Mouse (Mus musculus) kidney, embryonic 16.5 days (tissue): ENCODE measurements around the gene Nnmt. TPM values are rescaled to one million over a fixed set of nuclear protein-coding genes. Genes with fewer than 3 reads are reported as not detected.

Source experiments
- ATAC-seq: fragments of 200-750 bp; cut with Nextera tagmentation; 2 replicates; pipeline ENCODE4 v1.8.0; 2017; ENCODE audit warnings: moderate TSS enrichment; ENCODE audit not compliant: low FRiP score, low TSS enrichment
- H3K27ac ChIP-seq: fragments of 300-500 bp; sonication (generic); 2 replicates; pipeline ENCODE4 v1.5.1; 2014; ENCODE audit warnings: low read length
- H3K27me3 ChIP-seq: fragments of 300-500 bp; sonication (generic); 2 replicates; pipeline ENCODE4 v1.6.1; 2014; ENCODE audit warnings: low read length, control low read depth, mixed read lengths; ENCODE audit not compliant: insufficient read depth
- H3K36me3 ChIP-seq: fragments of 300-500 bp; sonication (generic); 2 replicates; pipeline ENCODE4 v1.6.1; 2014; ENCODE audit warnings: low read length, control low read depth, mixed read lengths; ENCODE audit not compliant: insufficient read depth
- H3K4me1 ChIP-seq: fragments of 300-500 bp; sonication (generic); 2 replicates; pipeline ENCODE4 v1.6.1; 2014; ENCODE audit warnings: low read length, control low read depth, mixed read lengths; ENCODE audit not compliant: insufficient read depth
- H3K4me2 ChIP-seq: fragments of 300-500 bp; sonication (generic); replicated peaks from 2 replicates; pipeline ENCODE4 v1.6.1; 2014; ENCODE audit warnings: low read depth, low read length
- H3K4me3 ChIP-seq: fragments of 300-500 bp; sonication (generic); 2 replicates; pipeline ENCODE4 v1.5.1; 2014; ENCODE audit warnings: mild to moderate bottlenecking, low read length
- H3K9ac ChIP-seq: fragments of 300-500 bp; sonication (generic); replicated peaks from 2 replicates; pipeline ENCODE4 v1.6.1; 2014; ENCODE audit warnings: low read length
- H3K9me3 ChIP-seq: fragments of 300-500 bp; sonication (generic); 2 replicates; pipeline ENCODE4 v1.6.1; 2016; ENCODE audit warnings: low read length, control low read depth
- WGBS: fragments of 180-500 bp; shearing (Covaris S2); extraction: QIAGEN DNeasy Blood & Tissue Kit; methylation state at CpG from one replicate; pipeline ENCODE4 v1.1.7; 2014; 5-methylcytosine and 5-hydroxymethylcytosine counted together
- polyA plus RNA-seq: library from polyadenylated mRNA; unstranded; fragments of >200 nt; fragmentation: Nextera tagmentation; extraction: Ambion mirVana; gene quantifications from 2 replicates; pipeline ENCODE4 v1.2.1, GENCODE M21; 2015

Gene Nnmt
- polyA plus RNA-seq, 1 experiment from 2014 or later = 2.4 TPM

DNA sequence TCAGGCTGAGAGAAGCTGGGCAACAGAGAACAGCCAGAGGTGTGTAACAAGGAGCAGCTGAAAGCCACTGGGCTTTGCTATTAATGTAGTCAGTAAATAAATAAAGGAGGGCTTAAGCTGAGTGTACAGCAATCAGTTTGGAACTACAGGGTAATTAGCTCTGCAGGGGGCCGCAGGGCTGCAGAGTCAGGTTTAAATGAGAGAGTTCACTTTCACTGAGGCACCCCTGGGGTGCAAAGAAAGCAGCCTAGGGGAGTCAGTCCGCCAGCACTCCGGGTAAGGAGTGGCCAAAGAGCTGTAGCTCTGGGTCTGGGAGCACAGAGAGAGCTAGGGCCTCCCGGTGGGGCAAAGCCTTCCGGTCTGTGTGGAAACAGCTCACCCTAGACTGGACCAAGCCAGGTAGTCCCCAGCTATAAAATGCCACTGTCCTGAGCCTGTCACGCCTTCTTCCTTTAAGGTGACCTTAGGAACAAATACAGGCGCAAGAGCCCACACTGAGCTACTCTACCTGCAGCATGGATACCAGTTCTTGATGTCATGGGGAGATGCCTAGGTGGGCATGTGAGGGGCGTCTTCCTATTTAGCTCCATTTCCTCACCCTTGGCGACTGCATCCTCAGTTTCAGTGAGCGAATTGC is 42.8 kb upstream of the Nnmt start:
- Histone ChIP-seq H3K4me1 (peaks cover 23% of the 10 kb centered on the region), H3K4me3 (no peak overlapping the region), H3K4me2 (no peak overlapping the region), H3K27ac (no peak overlapping the region), H3K27me3 (peaks cover 13% of the 10 kb centered on the region; the same call in 1 of the 2 replicates), H3K9ac (no peak overlapping the region), H3K9me3 (peaks cover 7% of the 10 kb centered on the region), H3K36me3 (no peaks in the 10 kb centered on the region)
- ATAC-seq = 0 out of 2 replicates have a peak, but pooled peaks have one; percentile 26
- WGBS = 37% methylated on average over 10 of the region's 10 CpGs

DNA sequence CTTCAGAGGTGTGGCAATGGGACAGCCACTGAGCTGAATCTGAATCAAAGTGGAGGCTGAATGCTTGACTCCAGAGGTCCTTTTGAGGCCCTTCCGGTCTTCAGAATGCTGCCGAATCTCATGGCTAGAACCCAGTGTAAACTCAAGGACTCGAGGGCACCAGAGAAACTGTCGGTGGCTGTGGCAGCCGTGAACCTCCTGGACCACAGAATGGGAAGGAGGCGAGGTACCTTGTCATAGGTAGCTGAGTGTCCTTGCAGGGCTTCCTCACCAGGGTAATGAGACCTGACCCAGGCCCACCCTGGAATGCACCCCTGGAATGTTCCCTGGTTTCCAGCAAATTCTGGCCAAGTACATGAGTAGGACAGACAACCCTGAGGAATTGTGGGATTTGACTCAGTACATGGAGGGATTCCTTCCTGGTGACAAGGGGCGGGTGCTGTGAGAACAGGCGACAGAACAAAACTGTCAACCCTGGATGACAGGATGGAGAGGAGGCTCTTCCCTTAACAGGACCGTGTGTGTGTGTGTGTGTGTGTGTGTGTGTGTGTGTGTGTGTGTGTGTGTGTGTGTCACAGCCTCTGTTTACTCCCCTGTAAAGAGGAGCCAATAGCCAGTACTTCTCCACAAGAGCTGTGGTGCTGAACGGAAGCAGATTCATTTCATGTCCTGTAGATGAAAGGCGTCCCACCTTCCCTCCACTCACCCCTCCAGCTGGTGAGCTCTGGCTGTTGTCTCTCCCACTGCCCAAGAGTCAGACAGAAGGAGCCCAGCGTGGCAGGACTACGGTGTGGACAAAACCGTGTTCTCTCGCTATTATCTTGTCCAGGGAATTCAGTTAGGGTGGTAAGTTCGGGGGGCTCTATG is 42.1 kb upstream of the Nnmt start:
- no peak for ATAC-seq
- Histone ChIP-seq H3K9ac (no peak overlapping the region), H3K9me3 (peaks cover 7% of the 10 kb centered on the region)

DNA sequence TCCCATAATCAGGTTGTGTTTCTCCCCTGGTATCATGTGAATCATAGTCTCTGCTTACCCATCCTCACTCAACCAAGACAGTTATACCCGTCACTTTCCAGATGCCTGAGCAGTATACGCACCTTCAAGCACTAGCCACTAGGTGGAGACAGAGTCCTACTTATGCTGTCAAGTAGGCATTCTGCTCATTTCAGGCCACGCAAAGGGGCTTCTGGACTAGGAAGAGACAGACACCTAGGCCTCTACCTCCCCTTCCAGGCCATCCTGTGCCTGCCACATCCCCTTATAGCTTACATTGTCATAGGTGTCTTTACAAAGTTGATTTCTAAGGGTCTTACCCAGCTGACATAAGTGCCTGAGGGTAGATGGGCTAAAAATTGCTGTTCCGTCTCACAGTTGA is 41.3 kb upstream of the Nnmt start:
- Histone ChIP-seq H3K4me2 (no peak overlapping the region), H3K36me3 (no peaks in the 10 kb centered on the region), H3K9me3 (peaks cover 7% of the 10 kb centered on the region), H3K4me3 (no peak overlapping the region), H3K27me3 (peaks cover 10% of the 10 kb centered on the region; the same call in 1 of the 2 replicates), H3K4me1 (peaks cover 23% of the 10 kb centered on the region), H3K27ac (no peak overlapping the region), H3K9ac (no peak overlapping the region)
- ATAC-seq = 0 out of 2 replicates have a peak, but pooled peaks have one; percentile 16
- WGBS = 25% methylated on average over 4 of the region's 4 CpGs

More for the DNA sequence above, 42.1 kb upstream of the Nnmt start:
- no peak overlapping the region for H3K27ac ChIP-seq
- no peak overlapping the region for H3K4me2 ChIP-seq
- peaks cover 13% of the 10 kb centered on the region; the same call in 1 of the 2 replicates for H3K27me3 ChIP-seq
- H3K4me3 ChIP-seq = no peak overlapping the region
- H3K4me1 ChIP-seq = peaks cover 23% of the 10 kb centered on the region
- no peaks in the 10 kb centered on the region for H3K36me3 ChIP-seq
- WGBS = 57% methylated on average over 16 of the region's 16 CpGs

DNA sequence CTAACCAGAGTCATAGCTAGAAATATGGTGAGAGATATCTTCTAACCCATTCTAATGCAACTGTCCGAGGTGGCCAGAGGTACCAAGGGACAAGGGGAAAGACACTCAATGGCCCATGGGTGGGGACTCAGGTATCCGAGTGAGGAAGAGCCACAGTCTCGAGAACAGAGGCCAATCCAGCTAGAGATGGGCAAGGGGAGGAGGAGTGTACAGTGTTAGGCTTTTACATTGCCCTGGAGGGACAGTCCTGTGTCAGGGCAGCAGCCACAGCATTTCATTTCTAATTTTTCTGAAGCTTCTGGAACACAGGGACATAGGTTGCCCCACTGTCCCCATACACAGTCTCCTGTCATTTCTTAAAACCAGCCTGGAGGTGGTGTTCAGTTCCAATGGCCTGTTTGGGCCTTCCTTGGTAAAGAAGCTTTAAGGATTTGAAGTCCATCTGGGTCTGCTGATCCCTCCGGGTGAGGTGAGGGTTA is 40.7 kb upstream of the Nnmt start:
- no peak overlapping the region for H3K4me2 ChIP-seq
- H3K9ac ChIP-seq = no peak overlapping the region
- ATAC-seq = no peak
- peaks cover 23% of the 10 kb centered on the region for H3K4me1 ChIP-seq
- H3K36me3 ChIP-seq = no peaks in the 10 kb centered on the region
- no peak overlapping the region for H3K4me3 ChIP-seq
- H3K27ac ChIP-seq = no peak overlapping the region
- 51% methylated on average over 4 of the region's 4 CpGs for WGBS
- peaks cover 7% of the 10 kb centered on the region for H3K9me3 ChIP-seq
- H3K27me3 ChIP-seq = peaks cover 6% of the 10 kb centered on the region; the same call in 1 of the 2 replicates

DNA sequence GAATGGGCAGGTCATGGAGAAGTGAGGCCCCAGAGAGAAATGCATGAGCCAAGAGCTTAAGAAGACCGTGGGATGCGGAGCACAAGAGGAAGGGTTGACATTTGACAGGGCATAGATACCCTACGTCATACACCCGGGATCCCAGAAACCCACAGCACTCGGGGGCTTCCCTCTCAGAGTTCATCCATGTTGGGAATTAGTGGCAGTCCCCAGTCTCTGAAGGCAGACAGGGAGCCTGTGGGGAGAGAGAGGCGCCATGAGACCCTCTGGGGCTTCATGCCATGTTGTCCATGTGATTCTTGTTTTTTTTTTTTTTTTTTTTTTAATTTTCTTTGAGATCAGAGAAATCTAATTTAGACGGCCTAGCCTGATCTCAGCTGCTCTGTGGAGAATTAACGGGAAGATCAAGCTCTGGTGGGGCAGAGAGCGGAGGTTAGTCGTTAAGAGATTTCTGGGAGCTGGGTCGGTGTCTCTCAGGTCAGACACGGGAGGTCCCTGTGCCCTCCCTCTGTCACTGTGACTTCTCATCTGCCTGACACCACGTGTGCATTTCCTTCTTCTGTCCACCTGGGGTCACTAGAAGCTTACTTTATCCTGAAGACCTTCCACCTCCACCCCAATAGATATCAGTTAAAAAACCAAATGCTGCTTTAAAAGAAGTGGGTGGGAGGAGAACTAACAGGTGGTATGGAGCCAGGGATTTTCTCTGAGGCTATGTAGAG is 40.1 kb upstream of the Nnmt start:
- 46% methylated on average over 13 of the region's 13 CpGs for whole genome bisulfite sequencing
- H3K9ac ChIP-seq = no peak overlapping the region
- H3K36me3 ChIP-seq = no peaks in the 10 kb centered on the region
- no peak overlapping the region for H3K4me3 ChIP-seq
- peaks cover 21% of the 10 kb centered on the region for H3K4me1 ChIP-seq
- no peak overlapping the region for H3K27ac ChIP-seq
- peaks cover 7% of the 10 kb centered on the region for H3K9me3 ChIP-seq
- no peak for ATAC-seq
- peaks cover 4% of the 10 kb centered on the region; the same call in 1 of the 2 replicates for H3K27me3 ChIP-seq
- no peak overlapping the region for H3K4me2 ChIP-seq

DNA sequence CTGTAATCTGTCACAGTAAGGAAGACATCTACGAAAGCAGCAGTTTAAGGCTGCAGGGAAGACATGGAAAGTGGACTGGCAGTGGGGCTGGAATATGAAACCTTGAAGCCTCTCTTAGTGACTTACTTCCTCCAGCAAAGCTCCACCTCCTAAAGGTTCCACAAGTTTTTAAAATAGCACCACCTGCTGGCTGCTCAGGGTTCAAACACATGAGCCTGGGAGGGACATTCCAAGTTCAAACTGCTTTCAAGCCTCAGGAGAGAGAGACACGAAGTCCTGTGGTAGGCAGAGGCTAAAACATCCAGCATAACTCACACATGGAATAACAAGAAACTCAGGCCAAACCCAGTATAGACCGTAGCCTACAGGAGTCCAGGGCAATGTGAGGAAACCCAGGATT is 39.4 kb upstream of the Nnmt start:
- H3K9me3 ChIP-seq = peaks cover 7% of the 10 kb centered on the region
- H3K4me3 ChIP-seq = no peak overlapping the region
- no peaks in the 10 kb centered on the region for H3K36me3 ChIP-seq
- no peak for ATAC-seq
- H3K4me1 ChIP-seq = peaks cover 15% of the 10 kb centered on the region
- peaks cover 4% of the 10 kb centered on the region; the same call in 1 of the 2 replicates for H3K27me3 ChIP-seq
- no peak overlapping the region for H3K27ac ChIP-seq
- H3K4me2 ChIP-seq = no peak overlapping the region
- no peak overlapping the region for H3K9ac ChIP-seq
- WGBS = 76% methylated on average over 3 of the region's 3 CpGs

DNA sequence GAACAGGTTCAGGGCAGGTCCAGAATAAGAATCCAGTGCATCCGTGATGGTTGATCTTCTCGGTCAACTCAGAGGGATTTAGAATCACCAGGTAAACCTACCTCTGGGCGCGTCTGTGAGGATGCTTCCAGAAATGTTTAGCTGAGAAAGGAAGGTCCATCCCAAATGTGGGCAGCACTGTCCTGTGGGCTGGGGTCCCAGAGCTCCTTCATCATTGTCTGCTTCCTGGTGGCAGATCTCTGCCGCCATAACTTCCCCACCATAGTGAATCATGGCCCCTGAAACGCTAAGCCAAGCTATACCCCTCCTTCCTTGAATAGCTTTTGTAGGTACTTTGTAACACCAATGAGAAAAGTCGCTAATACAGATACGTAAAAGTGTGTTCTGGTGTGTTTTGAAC is 36.7 kb upstream of the Nnmt start:
- H3K4me3 ChIP-seq = no peak overlapping the region
- WGBS = 92% methylated on average over 8 of the region's 8 CpGs
- no peak overlapping the region for H3K27ac ChIP-seq
- H3K4me1 ChIP-seq = no peaks in the 10 kb centered on the region
- no peak overlapping the region for H3K4me2 ChIP-seq
- peaks cover 7% of the 10 kb centered on the region for H3K9me3 ChIP-seq
- ATAC-seq = no peak
- no peaks in the 10 kb centered on the region for H3K36me3 ChIP-seq
- no peaks in the 10 kb centered on the region; the same call in 1 of the 2 replicates for H3K27me3 ChIP-seq
- H3K9ac ChIP-seq = no peak overlapping the region

DNA sequence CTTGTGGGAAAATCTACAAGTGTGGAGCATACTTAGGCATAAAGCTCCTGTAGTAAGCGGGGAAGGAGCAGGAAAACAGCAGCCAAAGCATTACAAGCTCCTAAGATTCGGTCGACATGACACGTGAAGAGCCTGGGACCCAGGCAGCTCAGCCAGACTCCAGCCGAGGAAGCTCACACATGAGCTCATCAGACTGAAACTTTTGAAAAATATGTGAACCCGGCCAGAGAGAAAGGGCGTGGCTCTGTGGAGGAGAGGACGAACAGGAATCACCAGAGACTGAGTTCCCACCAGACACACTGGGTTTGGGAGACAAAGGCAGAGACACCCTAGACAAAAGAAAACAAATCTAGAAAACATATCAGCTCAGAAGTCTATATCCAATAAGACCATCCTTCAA is 35.9 kb upstream of the Nnmt start:
- 77% methylated on average over 8 of the region's 8 CpGs for WGBS
- H3K4me3 ChIP-seq = no peak overlapping the region
- H3K9ac ChIP-seq = no peak overlapping the region
- ATAC-seq = no peak
- peaks cover 7% of the 10 kb centered on the region for H3K9me3 ChIP-seq
- no peaks in the 10 kb centered on the region for H3K4me1 ChIP-seq
- H3K36me3 ChIP-seq = no peaks in the 10 kb centered on the region
- no peak overlapping the region for H3K27ac ChIP-seq
- H3K27me3 ChIP-seq = no peaks in the 10 kb centered on the region
- H3K4me2 ChIP-seq = no peak overlapping the region

DNA sequence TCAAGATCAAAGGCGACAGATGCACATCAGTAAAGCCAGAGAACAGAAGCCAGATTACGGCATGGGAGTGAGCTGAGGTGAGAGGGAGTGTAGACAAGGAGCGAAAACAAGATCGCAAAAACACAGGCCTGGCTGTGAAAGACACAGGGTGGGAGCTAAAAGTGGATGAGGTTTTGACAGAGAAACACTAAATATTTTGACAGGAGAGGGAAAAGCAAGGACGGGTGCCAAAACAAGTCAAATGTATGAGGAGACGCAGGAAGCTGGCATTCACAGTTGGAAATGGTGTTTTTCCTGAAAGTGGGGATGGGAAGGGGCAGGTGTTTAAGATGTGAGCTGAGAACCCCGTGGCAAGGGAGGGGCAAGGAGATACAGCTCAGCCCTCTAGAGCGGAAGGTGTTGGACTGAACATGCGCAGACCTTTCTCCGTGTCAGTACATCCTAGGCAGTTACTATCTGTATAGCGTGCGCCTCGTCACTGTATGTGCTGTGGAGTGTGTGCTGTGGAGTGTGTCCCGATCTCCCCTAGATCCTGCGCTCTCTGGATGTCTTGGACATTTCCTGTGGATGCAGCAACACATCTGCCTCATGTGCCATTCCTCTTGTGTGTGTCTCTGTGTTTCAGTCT is 33.3 kb upstream of the Nnmt start:
- WGBS = 49% methylated on average over 15 of the region's 15 CpGs
- H3K9me3 ChIP-seq = no peaks in the 10 kb centered on the region
- H3K27me3 ChIP-seq = no peaks in the 10 kb centered on the region
- no peak overlapping the region for H3K4me3 ChIP-seq
- H3K4me1 ChIP-seq = no peaks in the 10 kb centered on the region
- H3K9ac ChIP-seq = no peak overlapping the region
- no peak overlapping the region for H3K4me2 ChIP-seq
- H3K27ac ChIP-seq = no peak overlapping the region
- no peak for ATAC-seq
- H3K36me3 ChIP-seq = no peaks in the 10 kb centered on the region
